Mouse (Mus musculus): ENCODE measurements around the gene Psg28. TPM values are rescaled to one million over a fixed set of nuclear protein-coding genes. Genes with fewer than 3 reads are reported as not detected.
A peak's percentile ranks its signal among the peaks of the same experiment; 100 is the strongest.
"Not testable (repeated sequence)": the region's sequence is repeated elsewhere in the genome, so short reads cannot be mapped to it uniquely, and the experiment has no call there.

Gene Psg28
- not detected in 2 replicates for polyA plus RNA-seq (2015; fragmentation: Nextera tagmentation; extraction: Ambion mirVana)

GRCm38 (mm10) chr7:18431941-18432340 lies at the start of gene Psg28:
TSS of gene Psg28 (minus strand) at chr7:18432041.
- not testable (repeated sequence) for H3K36me3 ChIP-seq; H3K4me2 ChIP-seq; ATAC-seq (ENCODE audit: extremely low read depth, insufficient number of reproducible peaks, low FRiP score, low TSS enrichment); H3K9ac ChIP-seq; H3K4me1 ChIP-seq; H3K27me3 ChIP-seq (replicated peaks); H3K4me3 ChIP-seq; H3K27ac ChIP-seq (replicated peaks)
- peaks cover 11% of the 10 kb centered on the region for H3K9me3 ChIP-seq
- WGBS, result 73% methylated on average over 2 of the region's 2 CpGs

- Histone ChIP-seq H3K4me3 (no peak overlapping the region), H3K27ac (replicated peaks) (no peak overlapping the region), H3K9me3 (peaks cover 24% of the 10 kb centered on the region), H3K4me1 (no peaks in the 10 kb centered on the region), H3K36me3 (no peaks in the 10 kb centered on the region), H3K4me2 (no peak overlapping the region), H3K27me3 (replicated peaks) (no peaks in the 10 kb centered on the region), H3K9ac (no peak overlapping the region)
- WGBS, result 33% methylated on average over 11 of the region's 11 CpGs
- ATAC-seq (ENCODE audit: extremely low read depth, insufficient number of reproducible peaks, low FRiP score, low TSS enrichment), result no peak
Observed at GRCm38 (mm10) chr7:18403407-18403806, 28.4 kb downstream of the Psg28 start.

- peak overlapping the region; percentile 10 for H3K4me3 ChIP-seq
- H3K4me2 ChIP-seq, result no peak overlapping the region; the same call in 1 of the 2 replicates
- no peaks in the 10 kb centered on the region for H3K4me1 ChIP-seq
- H3K27me3 ChIP-seq (replicated peaks), result no peaks in the 10 kb centered on the region
- H3K36me3 ChIP-seq, result no peaks in the 10 kb centered on the region
- H3K9ac ChIP-seq, result no peak overlapping the region
- no peak for ATAC-seq (ENCODE audit: extremely low read depth, insufficient number of reproducible peaks, low FRiP score, low TSS enrichment)
- 41% methylated on average over 31 of the region's 35 CpGs for WGBS
- no peak overlapping the region for H3K27ac ChIP-seq (replicated peaks)
- H3K9me3 ChIP-seq, result peaks cover 21% of the 10 kb centered on the region
Observed at GRCm38 (mm10) chr7:18402527-18403237, 29.2 kb downstream of the Psg28 start.

GRCm38 (mm10) chr7:18391483-18391882 lies 40.4 kb downstream of the Psg28 start:
- WGBS, result 68% methylated on average over 4 of the region's 4 CpGs
- H3K36me3 ChIP-seq; ATAC-seq (ENCODE audit: extremely low read depth, insufficient number of reproducible peaks, low FRiP score, low TSS enrichment); H3K4me1 ChIP-seq; H3K4me3 ChIP-seq; H3K27me3 ChIP-seq (replicated peaks); H3K27ac ChIP-seq (replicated peaks); H3K9ac ChIP-seq; H3K4me2 ChIP-seq: not testable (repeated sequence)
- H3K9me3 ChIP-seq, result peaks cover 26% of the 10 kb centered on the region

- no peaks in the 10 kb centered on the region for H3K4me1 ChIP-seq
- no peak for ATAC-seq (ENCODE audit: extremely low read depth, insufficient number of reproducible peaks, low FRiP score, low TSS enrichment)
- H3K36me3 ChIP-seq, result no peaks in the 10 kb centered on the region
- no peak overlapping the region for H3K4me2 ChIP-seq
- H3K9ac ChIP-seq, result no peak overlapping the region
- no peak overlapping the region for H3K27ac ChIP-seq (replicated peaks)
- WGBS, result 48% methylated on average over 2 of the region's 2 CpGs
- H3K9me3 ChIP-seq, result peaks cover 29% of the 10 kb centered on the region
- no peaks in the 10 kb centered on the region for H3K27me3 ChIP-seq (replicated peaks)
- no peak overlapping the region for H3K4me3 ChIP-seq
Observed at GRCm38 (mm10) chr7:18378295-18378694, 53.5 kb downstream of the Psg28 start.

Small RNAs within 50 kb of the gene (microRNA-seq; reads per million reads assigned to microRNA genes)
- gene Gm24715, result not detected

Other genes starting within 250 kb of the Psg28 start
- gene Mill1, start 186.7 kb downstream of the Psg28 start, polyA plus RNA-seq (2015; fragmentation: Nextera tagmentation; extraction: Ambion mirVana), result not detected in 2 replicates
- gene Psg18, start 77.0 kb downstream of the Psg28 start, polyA plus RNA-seq (2015; fragmentation: Nextera tagmentation; extraction: Ambion mirVana), result not detected in 2 replicates
- not detected in 2 replicates for gene Psg26, start 52.1 kb upstream of the Psg28 start, polyA plus RNA-seq (2015; fragmentation: Nextera tagmentation; extraction: Ambion mirVana)
- 0.04 and 0.07 TPM in 2 replicates for gene Psg25, start 100.2 kb upstream of the Psg28 start, polyA plus RNA-seq (2015; fragmentation: Nextera tagmentation; extraction: Ambion mirVana)
- not detected in 2 replicates for gene Psg27, start 135.3 kb upstream of the Psg28 start, polyA plus RNA-seq (2015; fragmentation: Nextera tagmentation; extraction: Ambion mirVana)
- gene Psg23, start 184.5 kb upstream of the Psg28 start, polyA plus RNA-seq (2015; fragmentation: Nextera tagmentation; extraction: Ambion mirVana), result not detected in 2 replicates
- not detected in 2 replicates for gene Psg21, start 224.7 kb upstream of the Psg28 start, polyA plus RNA-seq (2015; fragmentation: Nextera tagmentation; extraction: Ambion mirVana)